Mouse (Mus musculus): ENCODE measurements around the gene Tnf. TPM values are rescaled to one million over a fixed set of nuclear protein-coding genes. Genes with fewer than 3 reads are reported as not detected.

Gene Tnf
- not detected in 2 replicates for polyA plus RNA-seq (2012; ENCODE audit: insufficient read depth, insufficient read length, low replicate concordance, missing spikeins)

DNA sequence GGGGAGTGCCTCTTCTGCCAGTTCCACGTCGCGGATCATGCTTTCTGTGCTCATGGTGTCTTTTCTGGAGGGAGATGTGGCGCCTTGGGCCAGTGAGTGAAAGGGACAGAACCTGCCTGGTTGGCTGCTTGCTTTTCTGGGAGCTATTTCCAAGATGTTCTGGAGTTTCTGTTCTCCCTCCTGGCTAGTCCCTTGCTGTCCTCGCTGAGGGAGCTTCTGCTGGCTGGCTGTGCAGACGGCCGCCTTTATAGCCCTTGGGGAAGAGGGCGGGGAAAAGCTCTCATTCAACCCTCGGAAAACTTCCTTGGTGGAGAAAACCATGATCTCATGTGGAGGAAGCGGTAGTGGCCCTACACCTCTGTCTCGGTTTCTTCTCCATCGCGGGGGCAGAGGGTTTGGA lies at the start of gene Tnf:
Gene Tnf (minus strand): TSS at position 221 of the 400 bp plus-strand sequence.
- H3K27ac ChIP-seq (ENCODE audit: insufficient read depth, low read depth, low read length): no peak within 1 kb of the TSS
- H3K4me3 ChIP-seq (ENCODE audit: insufficient read depth, low read depth, low read length): no peak within 1 kb of the TSS
- H3K4me1 ChIP-seq (ENCODE audit: control insufficient read depth, insufficient read depth, low read length): 0 out of 2 replicates have a peak, but pooled peaks cover 7% of the 10 kb centered on the region
- WGBS: 40% methylated on average over 13 of the region's 13 CpGs
- TF ChIP-seq POLR2A (IDR thresholded peaks at IDR 0.05; ENCODE audit: insufficient read depth, low read depth, low read length) (no peak), CTCF (IDR thresholded peaks at IDR 0.05; ENCODE audit: insufficient read depth, low read depth, low read length) (no peak)

- TF ChIP-seq CTCF (IDR thresholded peaks at IDR 0.05; ENCODE audit: insufficient read depth, low read depth, low read length): no peak
- TF ChIP-seq POLR2A (IDR thresholded peaks at IDR 0.05; ENCODE audit: insufficient read depth, low read depth, low read length): no peak
- Histone ChIP-seq H3K4me3 (ENCODE audit: insufficient read depth, low read depth, low read length) (no peak overlapping the region), H3K4me1 (ENCODE audit: control insufficient read depth, insufficient read depth, low read length) (peaks cover 11% of the 10 kb centered on the region), H3K27ac (ENCODE audit: insufficient read depth, low read depth, low read length) (no peak overlapping the region)
- 74% methylated on average over 15 of the region's 15 CpGs for WGBS
Observed at GRCm38 (mm10) chr17:35251162-35251719, 49.4 kb upstream of the Tnf start.

- peaks cover 14% of the 10 kb centered on the region for H3K4me1 ChIP-seq (ENCODE audit: control insufficient read depth, insufficient read depth, low read length)
- no peak overlapping the region for H3K4me3 ChIP-seq (ENCODE audit: insufficient read depth, low read depth, low read length)
- TF ChIP-seq POLR2A (IDR thresholded peaks at IDR 0.05; ENCODE audit: insufficient read depth, low read depth, low read length): no peak
- no peak for TF ChIP-seq CTCF (IDR thresholded peaks at IDR 0.05; ENCODE audit: insufficient read depth, low read depth, low read length)
- no peak overlapping the region for H3K27ac ChIP-seq (ENCODE audit: insufficient read depth, low read depth, low read length)
- WGBS: 87% methylated on average over 3 of the region's 3 CpGs
Observed at GRCm38 (mm10) chr17:35250348-35251120, 48.7 kb upstream of the Tnf start.

DNA sequence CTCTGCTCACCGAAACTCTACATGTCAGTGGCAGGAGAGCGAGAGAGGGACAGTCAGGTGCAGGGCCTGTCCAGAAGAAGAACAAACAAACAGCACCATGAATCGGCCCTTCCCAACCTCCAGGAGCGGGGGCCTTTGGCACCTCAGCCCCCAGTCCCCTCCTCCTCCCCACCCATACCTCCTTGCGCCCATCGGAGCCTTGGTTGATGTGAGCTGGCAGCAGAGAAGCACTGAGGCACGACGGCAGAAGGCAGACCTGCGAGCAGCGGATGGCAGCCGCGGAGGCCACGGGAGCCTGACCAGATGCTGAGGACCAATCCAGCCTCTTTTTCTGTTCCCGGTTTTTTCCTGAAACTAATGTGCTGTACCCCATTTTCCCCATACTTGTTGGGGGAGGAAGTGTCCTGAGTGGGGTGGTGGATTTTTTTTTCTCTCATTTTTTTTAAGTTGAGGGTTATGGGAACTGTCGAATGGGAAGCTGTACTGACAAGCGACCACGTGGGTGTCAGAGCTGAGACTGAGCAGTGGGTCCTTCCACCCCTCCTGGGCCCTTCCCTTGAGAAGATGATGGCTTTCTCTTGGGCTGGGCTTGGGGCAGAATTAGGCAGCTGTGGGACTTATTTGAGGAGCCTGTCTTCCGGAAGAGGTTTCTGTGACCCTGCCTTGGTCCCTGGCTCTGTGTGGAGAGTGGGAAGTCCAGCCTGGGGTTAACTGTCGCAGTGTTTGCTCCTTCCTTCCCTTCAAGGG lies 47.8 kb upstream of the Tnf start:
- Histone ChIP-seq H3K27ac (ENCODE audit: insufficient read depth, low read depth, low read length) (no peak overlapping the region), H3K4me1 (ENCODE audit: control insufficient read depth, insufficient read depth, low read length) (peaks cover 17% of the 10 kb centered on the region), H3K4me3 (ENCODE audit: insufficient read depth, low read depth, low read length) (no peak overlapping the region)
- WGBS: 76% methylated on average over 19 of the region's 19 CpGs
- TF ChIP-seq POLR2A (IDR thresholded peaks at IDR 0.05; ENCODE audit: insufficient read depth, low read depth, low read length): no peak
- no peak for TF ChIP-seq CTCF (IDR thresholded peaks at IDR 0.05; ENCODE audit: insufficient read depth, low read depth, low read length)

DNA sequence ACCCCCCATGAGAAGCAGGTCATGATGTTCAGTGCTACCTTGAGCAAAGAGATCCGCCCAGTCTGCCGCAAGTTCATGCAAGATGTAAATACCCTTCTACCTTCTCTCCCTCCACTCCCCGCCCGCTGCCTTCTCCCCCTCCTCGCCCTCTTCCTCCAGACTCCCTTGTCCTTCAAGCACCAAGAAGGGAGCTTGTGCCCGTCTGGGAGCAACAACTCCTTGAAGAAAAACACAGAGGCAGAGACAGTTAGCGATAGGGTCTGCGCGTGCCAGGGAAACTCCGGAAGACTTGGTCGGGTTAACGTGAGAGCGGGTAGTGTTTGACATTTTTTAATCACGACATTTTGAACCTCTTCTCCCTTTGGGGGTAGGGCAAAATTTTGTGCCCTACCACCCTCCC lies 47.2 kb upstream of the Tnf start:
- no peak overlapping the region for H3K27ac ChIP-seq (ENCODE audit: insufficient read depth, low read depth, low read length)
- WGBS: 76% methylated on average over 14 of the region's 14 CpGs
- H3K4me3 ChIP-seq (ENCODE audit: insufficient read depth, low read depth, low read length): no peak overlapping the region
- TF ChIP-seq POLR2A (IDR thresholded peaks at IDR 0.05; ENCODE audit: insufficient read depth, low read depth, low read length) (no peak), CTCF (IDR thresholded peaks at IDR 0.05; ENCODE audit: insufficient read depth, low read depth, low read length) (no peak)
- H3K4me1 ChIP-seq (ENCODE audit: control insufficient read depth, insufficient read depth, low read length): peaks cover 22% of the 10 kb centered on the region

DNA sequence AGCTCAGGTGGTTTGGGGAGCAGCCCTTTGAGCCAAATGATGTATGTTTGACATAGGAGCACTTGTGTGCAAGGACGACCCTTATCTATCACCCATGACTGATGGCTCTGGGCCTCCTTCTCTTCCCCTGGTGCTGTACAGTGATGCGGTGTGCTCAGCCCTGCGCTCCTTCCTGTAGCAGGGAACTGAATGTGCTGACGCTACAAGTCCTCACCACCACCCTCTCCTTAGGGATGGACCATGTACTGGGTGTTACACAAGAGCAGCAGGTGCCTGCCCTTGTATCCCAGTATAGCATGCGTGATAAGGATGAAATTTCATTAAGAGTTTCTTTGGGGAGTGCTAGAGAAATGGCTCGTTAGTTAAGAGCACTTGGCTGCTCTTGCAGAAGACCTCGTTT lies 45.3 kb upstream of the Tnf start:
- no peak overlapping the region for H3K27ac ChIP-seq (ENCODE audit: insufficient read depth, low read depth, low read length)
- no peak overlapping the region for H3K4me3 ChIP-seq (ENCODE audit: insufficient read depth, low read depth, low read length)
- TF ChIP-seq CTCF (IDR thresholded peaks at IDR 0.05; ENCODE audit: insufficient read depth, low read depth, low read length) (no peak), POLR2A (IDR thresholded peaks at IDR 0.05; ENCODE audit: insufficient read depth, low read depth, low read length) (no peak)
- 70% methylated on average over 7 of the region's 7 CpGs for WGBS
- peaks cover 32% of the 10 kb centered on the region for H3K4me1 ChIP-seq (ENCODE audit: control insufficient read depth, insufficient read depth, low read length)

GRCm38 (mm10) chr17:35245731-35246623 lies 44.2 kb upstream of the Tnf start:
- Histone ChIP-seq H3K4me3 (ENCODE audit: insufficient read depth, low read depth, low read length) (no peak overlapping the region), H3K27ac (ENCODE audit: insufficient read depth, low read depth, low read length) (no peak overlapping the region), H3K4me1 (ENCODE audit: control insufficient read depth, insufficient read depth, low read length) (peaks cover 30% of the 10 kb centered on the region)
- TF ChIP-seq CTCF (IDR thresholded peaks at IDR 0.05; ENCODE audit: insufficient read depth, low read depth, low read length) (no peak), POLR2A (IDR thresholded peaks at IDR 0.05; ENCODE audit: insufficient read depth, low read depth, low read length) (no peak)
- WGBS: 50% methylated on average over 15 of the region's 15 CpGs

GRCm38 (mm10) chr17:35244999-35245398 lies 43.2 kb upstream of the Tnf start:
- no peak overlapping the region for H3K27ac ChIP-seq (ENCODE audit: insufficient read depth, low read depth, low read length)
- WGBS: 42% methylated on average over 2 of the region's 2 CpGs
- no peak for TF ChIP-seq CTCF (IDR thresholded peaks at IDR 0.05; ENCODE audit: insufficient read depth, low read depth, low read length)
- TF ChIP-seq POLR2A (IDR thresholded peaks at IDR 0.05; ENCODE audit: insufficient read depth, low read depth, low read length): no peak
- H3K4me1 ChIP-seq (ENCODE audit: control insufficient read depth, insufficient read depth, low read length): peaks cover 32% of the 10 kb centered on the region
- H3K4me3 ChIP-seq (ENCODE audit: insufficient read depth, low read depth, low read length): no peak overlapping the region

Measured in olfactory bulb, adult 2 months (tissue).